Mouse (Mus musculus) brain, embryonic 14.5 days (tissue): ENCODE measurements around the gene Ccl3.

ENCODE experiments used
- CTCF ChIP-seq: fragments of 200-500 bp; IDR thresholded peaks from 2 replicates; pipeline ENCODE4 v1.5.1; 2012; ENCODE audit warnings: inconsistent platforms, mild to moderate bottlenecking, moderate library complexity, borderline replicate concordance; ENCODE audit not compliant: insufficient read depth, insufficient read length; ENCODE audit errors: extremely low read depth
- POLR2A ChIP-seq: fragments of 200-500 bp; IDR thresholded peaks from 2 replicates; pipeline ENCODE4 v1.6.1; 2012; ENCODE audit warnings: mild to moderate bottlenecking, inconsistent platforms, borderline replicate concordance; ENCODE audit not compliant: poor library complexity, insufficient read depth, insufficient read length, severe bottlenecking; ENCODE audit errors: extremely low read depth

- TF ChIP-seq CTCF (no peak), POLR2A (no peak)
Observed at GRCm38 (mm10) chr11:83658797-83659196, 9.6 kb upstream of the Ccl3 start.
